Mouse (Mus musculus): ENCODE data around the gene Tcl1b1. TPM values are rescaled to one million over a fixed set of nuclear protein-coding genes. Genes with fewer than 3 reads are reported as not detected.

The Tcl1b1 gene
- polyA plus RNA-seq, 1 experiment from 2014 or later, result not detected

GRCm38 (mm10) chr12:105207071-105207470 lies 47.6 kb downstream of the Tcl1b1 start:
- Histone ChIP-seq H3K4me3 (ENCODE audit: low read depth, low read length) (no peak overlapping the region), H3K9me3 (ENCODE audit: low read depth, low read length) (no peaks in the 10 kb centered on the region), H3K4me2 (no peak overlapping the region), H3K27me3 (ENCODE audit: insufficient read depth, low read length) (no peaks in the 10 kb centered on the region), H3K9ac (no peak overlapping the region), H3K27ac (ENCODE audit: low read depth) (no peak overlapping the region), H3K4me1 (ENCODE audit: insufficient read depth) (no peaks in the 10 kb centered on the region), H3K36me3 (ENCODE audit: insufficient read depth) (no peaks in the 10 kb centered on the region)
- 71% methylated on average over 1 of the region's 1 CpGs for WGBS
- ATAC-seq (ENCODE audit: insufficient read depth), result no peak
- TF ChIP-seq CTCF (IDR thresholded peaks at IDR 0.05; ENCODE audit: low read depth), result no peak
- DNase-seq, result no peak

- ATAC-seq (ENCODE audit: insufficient read depth) (no peak), DNase-seq (no peak)
- Histone ChIP-seq H3K27ac (ENCODE audit: low read depth) (no peak overlapping the region), H3K9me3 (ENCODE audit: low read depth, low read length) (no peaks in the 10 kb centered on the region), H3K9ac (no peak overlapping the region), H3K36me3 (ENCODE audit: insufficient read depth) (no peaks in the 10 kb centered on the region), H3K27me3 (ENCODE audit: insufficient read depth, low read length) (no peaks in the 10 kb centered on the region), H3K4me2 (no peak overlapping the region), H3K4me3 (ENCODE audit: low read depth, low read length) (no peak overlapping the region), H3K4me1 (ENCODE audit: insufficient read depth) (no peaks in the 10 kb centered on the region)
- 75% methylated on average over 1 of the region's 1 CpGs for WGBS
- no peak for TF ChIP-seq CTCF (IDR thresholded peaks at IDR 0.05; ENCODE audit: low read depth)
Measured at GRCm38 (mm10) chr12:105208441-105208840, 49.0 kb downstream of the Tcl1b1 start.

- H3K27me3 ChIP-seq (ENCODE audit: insufficient read depth, low read length), result no peaks in the 10 kb centered on the region
- 86% methylated on average over 7 of the region's 7 CpGs for WGBS
- no peak overlapping the region for H3K4me2 ChIP-seq
- H3K9ac ChIP-seq, result no peak overlapping the region
- H3K27ac ChIP-seq (ENCODE audit: low read depth), result no peak overlapping the region
- H3K9me3 ChIP-seq (ENCODE audit: low read depth, low read length), result no peaks in the 10 kb centered on the region
- DNase-seq, result no peak
- TF ChIP-seq CTCF (IDR thresholded peaks at IDR 0.05; ENCODE audit: low read depth), result no peak
- no peaks in the 10 kb centered on the region for H3K4me1 ChIP-seq (ENCODE audit: insufficient read depth)
- ATAC-seq (ENCODE audit: insufficient read depth), result no peak
- no peak overlapping the region for H3K4me3 ChIP-seq (ENCODE audit: low read depth, low read length)
- H3K36me3 ChIP-seq (ENCODE audit: insufficient read depth), result no peaks in the 10 kb centered on the region
Measured at GRCm38 (mm10) chr12:105209231-105209630, 49.7 kb downstream of the Tcl1b1 start.

Other genes starting within 250 kb of the Tcl1b1 start
- gene Syne3, start 149.9 kb upstream of the Tcl1b1 start, polyA plus RNA-seq (2014; fragmentation: Nextera tagmentation; extraction: Ambion mirVana), result 0.29 and 0.39 TPM in 2 replicates
- 177 and 186 TPM in 2 replicates for gene Glrx5, start 127.0 kb upstream of the Tcl1b1 start, polyA plus RNA-seq (2014; fragmentation: Nextera tagmentation; extraction: Ambion mirVana)
- not detected in 2 replicates for gene Tcl1b2, start 13.7 kb upstream of the Tcl1b1 start, polyA plus RNA-seq (2014; fragmentation: Nextera tagmentation; extraction: Ambion mirVana)
- not detected in 2 replicates for gene Tcl1b5, start 16.7 kb downstream of the Tcl1b1 start, polyA plus RNA-seq (2014; fragmentation: Nextera tagmentation; extraction: Ambion mirVana)
- gene Tcl1b3, start 31.4 kb downstream of the Tcl1b1 start, polyA plus RNA-seq (2014; fragmentation: Nextera tagmentation; extraction: Ambion mirVana), result not detected in 2 replicates
- not detected in 2 replicates for gene Tcl1b4, start 42.3 kb downstream of the Tcl1b1 start, polyA plus RNA-seq (2014; fragmentation: Nextera tagmentation; extraction: Ambion mirVana)
- gene Tcl1, start 63.1 kb downstream of the Tcl1b1 start, polyA plus RNA-seq (2014; fragmentation: Nextera tagmentation; extraction: Ambion mirVana), result not detected in 2 replicates
- 0.19 and 0.21 TPM in 2 replicates for gene Tunar, start 174.2 kb downstream of the Tcl1b1 start, polyA plus RNA-seq (2014; fragmentation: Nextera tagmentation; extraction: Ambion mirVana)

Data from lung, embryonic 14.5 days (tissue).